Mouse (Mus musculus): ENCODE results near the gene Trim2. TPM values are rescaled to one million over a fixed set of nuclear protein-coding genes. Genes with fewer than 3 reads are reported as not detected.
A peak's percentile ranks its signal among the peaks of the same experiment; 100 is the strongest.

Gene Trim2
- total and polyA plus RNA-seq, 2 experiments from 2014 or later: 149 to 291 TPM

DNA sequence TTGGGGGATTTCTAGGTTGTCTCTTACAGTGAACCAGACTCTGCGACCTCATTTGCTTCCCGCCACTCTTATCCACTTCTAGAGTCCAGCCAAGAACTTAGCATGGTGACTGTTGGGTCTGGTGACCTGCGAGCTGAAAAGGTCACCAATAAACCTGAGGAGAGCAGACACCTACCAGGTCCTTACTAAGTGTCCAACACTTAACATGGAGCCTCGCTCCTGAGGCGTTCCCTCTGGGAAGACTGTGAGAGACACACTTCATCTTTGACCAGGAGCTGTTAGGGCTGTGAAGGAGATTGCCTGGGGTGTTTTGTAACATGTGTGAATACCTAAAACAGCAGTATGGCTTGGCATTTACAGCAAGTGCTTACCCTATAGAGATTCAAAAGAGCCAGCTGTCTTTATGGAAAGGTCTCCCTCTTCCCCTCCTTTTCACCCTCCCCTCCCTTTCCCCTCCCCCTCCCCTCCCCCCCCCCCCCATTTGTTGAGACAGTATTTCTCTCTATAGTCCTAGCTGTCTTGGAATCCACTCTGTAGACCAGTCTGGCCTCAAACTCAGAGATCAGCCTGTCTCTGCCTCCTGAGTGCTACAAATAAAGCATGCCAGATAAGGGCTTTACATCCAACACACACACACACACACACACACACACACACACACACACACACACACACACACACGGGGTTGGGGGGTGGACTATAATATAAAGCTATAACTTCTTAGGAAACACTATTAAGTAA lies 7.3 kb upstream of the Trim2 start:
- no peaks in the 10 kb centered on the region for H3K9me3 ChIP-seq (ENCODE audit: low read length)
- DNase-seq (ENCODE audit: low spot score) (no peak), ATAC-seq (ENCODE audit: low FRiP score) (no peak)
- H3K9ac ChIP-seq (replicated peaks; ENCODE audit: low read length, poor library complexity, severe bottlenecking): no peak overlapping the region
- no peak overlapping the region for H3K27ac ChIP-seq (ENCODE audit: low read depth, low read length)
- no peaks in the 10 kb centered on the region for H3K27me3 ChIP-seq (ENCODE audit: insufficient read depth, low read length)
- H3K4me3 ChIP-seq (ENCODE audit: low read depth, low read length): no peak overlapping the region
- H3K36me3 ChIP-seq (ENCODE audit: insufficient read depth, low read length): no peaks in the 10 kb centered on the region
- H3K4me2 ChIP-seq (ENCODE audit: low read depth, low read length, poor library complexity, severe bottlenecking): no peak overlapping the region
- no peak for TF ChIP-seq CTCF (IDR thresholded peaks at IDR 0.05)
- no peaks in the 10 kb centered on the region for H3K4me1 ChIP-seq (ENCODE audit: insufficient read depth, low read length)
- WGBS: 83% methylated on average over 6 of the region's 6 CpGs

DNA sequence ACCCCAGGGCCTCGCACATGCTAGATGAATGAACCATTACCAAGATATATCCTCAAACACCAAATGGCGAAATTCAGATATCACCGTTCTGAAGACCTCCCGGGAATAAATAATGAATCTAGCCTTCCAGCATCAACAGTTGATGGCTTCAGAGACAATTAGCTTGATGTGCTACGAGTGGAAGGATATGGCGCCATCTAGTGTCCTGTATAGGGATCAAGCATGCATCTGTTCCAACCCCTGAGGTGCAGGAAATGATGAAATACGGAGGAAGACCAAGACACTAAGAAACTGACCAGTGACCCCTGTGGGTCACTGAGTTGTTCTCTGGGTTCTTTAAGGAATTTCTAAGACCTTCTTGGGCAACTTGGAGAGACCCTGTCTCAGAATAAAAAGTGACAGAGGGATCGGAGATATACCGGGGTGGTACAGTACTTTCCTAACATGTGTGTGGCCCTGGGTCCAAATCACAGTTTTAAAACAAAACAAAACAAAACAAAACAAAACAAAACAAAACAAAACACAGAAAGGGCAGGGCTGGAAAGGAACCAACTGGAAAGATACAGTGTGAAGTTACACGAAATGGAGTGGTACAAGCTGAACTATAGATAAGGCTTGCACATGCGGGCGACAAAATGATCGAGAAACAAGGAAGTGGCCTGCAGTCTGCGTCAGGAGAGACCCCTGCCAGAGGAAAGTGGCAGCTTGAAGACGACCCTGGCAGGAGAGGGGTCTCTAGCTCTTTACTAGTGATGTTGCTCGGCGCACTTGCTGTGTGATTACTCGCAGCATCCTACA lies 6.5 kb upstream of the Trim2 start:
- H3K27ac ChIP-seq (ENCODE audit: low read depth, low read length): no peak overlapping the region
- H3K4me3 ChIP-seq (ENCODE audit: low read depth, low read length): no peak overlapping the region
- H3K9ac ChIP-seq (replicated peaks; ENCODE audit: low read length, poor library complexity, severe bottlenecking): no peak overlapping the region
- DNase-seq (ENCODE audit: low spot score) (peak; percentile 90), ATAC-seq (ENCODE audit: low FRiP score) (peak; percentile 60; the same call in 1 of the 2 replicates)
- whole genome bisulfite sequencing: 50% methylated on average over 18 of the region's 18 CpGs
- H3K4me2 ChIP-seq (ENCODE audit: low read depth, low read length, poor library complexity, severe bottlenecking): peak overlapping the region; percentile 18; the same call in 1 of the 2 replicates
- H3K9me3 ChIP-seq (ENCODE audit: low read length): no peaks in the 10 kb centered on the region
- H3K4me1 ChIP-seq (ENCODE audit: insufficient read depth, low read length): no peaks in the 10 kb centered on the region
- H3K27me3 ChIP-seq (ENCODE audit: insufficient read depth, low read length): no peaks in the 10 kb centered on the region
- TF ChIP-seq CTCF (IDR thresholded peaks at IDR 0.05): peak; percentile 96
- no peaks in the 10 kb centered on the region for H3K36me3 ChIP-seq (ENCODE audit: insufficient read depth, low read length)

DNA sequence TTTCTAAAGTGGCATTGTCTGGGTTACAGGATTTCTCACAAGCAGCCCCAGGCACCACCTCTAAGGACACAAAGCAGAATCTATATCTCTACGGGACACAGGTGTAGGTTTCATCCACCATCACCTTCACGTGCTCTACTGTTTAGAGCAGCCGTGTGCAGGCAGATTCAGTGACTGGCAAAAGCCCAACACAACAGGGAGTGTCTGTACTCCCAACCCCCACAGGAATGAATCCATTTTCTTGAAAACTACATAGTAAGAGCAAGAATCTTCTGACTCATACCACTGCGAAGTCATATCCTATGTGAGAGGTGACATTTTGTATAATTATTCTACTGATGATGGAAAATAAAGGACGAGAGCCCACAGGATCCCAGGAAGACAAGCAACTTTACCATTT lies 5.6 kb upstream of the Trim2 start:
- Histone ChIP-seq H3K27ac (ENCODE audit: low read depth, low read length) (no peak overlapping the region), H3K9me3 (ENCODE audit: low read length) (no peaks in the 10 kb centered on the region)

DNA sequence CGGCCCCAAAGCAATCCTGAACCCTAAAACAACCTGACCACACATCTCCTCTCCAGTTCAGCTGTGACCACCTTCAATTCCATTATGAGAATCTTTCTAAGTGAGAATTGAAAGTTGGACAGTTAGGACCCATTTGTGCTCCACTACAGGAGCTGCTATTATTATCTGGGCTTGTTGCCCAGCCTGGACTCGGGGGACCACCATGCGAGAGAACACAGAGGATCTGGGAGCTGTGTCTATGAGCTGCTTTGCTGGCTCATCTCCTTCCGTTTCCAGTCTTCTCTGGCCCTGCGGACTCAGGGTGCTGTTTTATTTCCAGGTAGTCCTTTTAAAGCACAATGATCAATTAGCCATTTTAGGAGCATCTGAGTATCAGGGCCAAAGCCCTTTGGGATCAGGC lies 839 bp upstream of the Trim2 start:
- Histone ChIP-seq H3K27ac (ENCODE audit: low read depth, low read length) (no peak overlapping the region), H3K36me3 (ENCODE audit: insufficient read depth, low read length) (no peaks in the 10 kb centered on the region), H3K9me3 (ENCODE audit: low read length) (no peaks in the 10 kb centered on the region), H3K4me2 (ENCODE audit: low read depth, low read length, poor library complexity, severe bottlenecking) (no peak overlapping the region), H3K4me1 (ENCODE audit: insufficient read depth, low read length) (no peaks in the 10 kb centered on the region), H3K27me3 (ENCODE audit: insufficient read depth, low read length) (no peaks in the 10 kb centered on the region), H3K9ac (replicated peaks; ENCODE audit: low read length, poor library complexity, severe bottlenecking) (no peak overlapping the region), H3K4me3 (ENCODE audit: low read depth, low read length) (no peak overlapping the region)
- WGBS: 82% methylated on average over 5 of the region's 5 CpGs
- TF ChIP-seq CTCF (IDR thresholded peaks at IDR 0.05): no peak
- ATAC-seq (ENCODE audit: low FRiP score): no peak
- DNase-seq (ENCODE audit: low spot score): no peak

More for the DNA sequence above, 5.6 kb upstream of the Trim2 start:
- DNase-seq (ENCODE audit: low spot score) (no peak), ATAC-seq (ENCODE audit: low FRiP score) (no peak)
- no peaks in the 10 kb centered on the region for H3K36me3 ChIP-seq (ENCODE audit: insufficient read depth, low read length)
- no peak overlapping the region for H3K4me2 ChIP-seq (ENCODE audit: low read depth, low read length, poor library complexity, severe bottlenecking)
- H3K4me1 ChIP-seq (ENCODE audit: insufficient read depth, low read length): no peaks in the 10 kb centered on the region
- H3K27me3 ChIP-seq (ENCODE audit: insufficient read depth, low read length): no peaks in the 10 kb centered on the region
- no peak overlapping the region for H3K4me3 ChIP-seq (ENCODE audit: low read depth, low read length)
- no peak overlapping the region for H3K9ac ChIP-seq (replicated peaks; ENCODE audit: low read length, poor library complexity, severe bottlenecking)
- WGBS: 78% methylated on average over 5 of the region's 5 CpGs
- no peak for TF ChIP-seq CTCF (IDR thresholded peaks at IDR 0.05)

GRCm38 (mm10) chr3:84305722-84306510 lies 761 bp downstream of the Trim2 start:
- 9% methylated on average over 15 of the region's 15 CpGs for WGBS
- ATAC-seq (ENCODE audit: low FRiP score) (peak; percentile 48; the same call in 1 of the 2 replicates), DNase-seq (ENCODE audit: low spot score) (peak; percentile 38)

More at GRCm38 (mm10) chr3:84305722-84306510, 761 bp downstream of the Trim2 start:
- peak overlapping the region; percentile 49 for H3K4me3 ChIP-seq (ENCODE audit: low read depth, low read length)
- peak overlapping the region; percentile 76 for H3K4me2 ChIP-seq (ENCODE audit: low read depth, low read length, poor library complexity, severe bottlenecking)
- H3K27me3 ChIP-seq (ENCODE audit: insufficient read depth, low read length): no peaks in the 10 kb centered on the region
- H3K9ac ChIP-seq (replicated peaks; ENCODE audit: low read length, poor library complexity, severe bottlenecking): peak overlapping the region; percentile 62; the same call in 1 of the 2 replicates
- H3K27ac ChIP-seq (ENCODE audit: low read depth, low read length): peak overlapping the region; percentile 84
- H3K36me3 ChIP-seq (ENCODE audit: insufficient read depth, low read length): no peaks in the 10 kb centered on the region
- H3K4me1 ChIP-seq (ENCODE audit: insufficient read depth, low read length): 0 out of 2 replicates have a peak, but pooled peaks cover 10% of the 10 kb centered on the region
- no peak for TF ChIP-seq CTCF (IDR thresholded peaks at IDR 0.05)
- no peaks in the 10 kb centered on the region for H3K9me3 ChIP-seq (ENCODE audit: low read length)
